Mouse (Mus musculus) megakaryocyte, embryonic 14.5 days (primary cell): ENCODE results near the gene Mcts1. TPM values are rescaled to one million over a fixed set of nuclear protein-coding genes. Genes with fewer than 3 reads are reported as not detected.

ENCODE experiments used
- H3K27me3 ChIP-seq: replicated peaks from 2 replicates; pipeline ENCODE3; 2012; ENCODE audit warnings: inconsistent platforms
- H3K36me3 ChIP-seq: replicated peaks from 2 replicates; pipeline ENCODE3; 2012; ENCODE audit warnings: low read length, inconsistent platforms, mixed read lengths
- H3K4me1 ChIP-seq: 2 replicates; pipeline ENCODE4 v1.6.1; 2012; ENCODE audit warnings: inconsistent platforms
- H3K4me3 ChIP-seq: replicated peaks from 2 replicates; pipeline ENCODE3; 2012; ENCODE audit warnings: moderate library complexity, mild to moderate bottlenecking, inconsistent platforms
- H3K9me3 ChIP-seq: 2 replicates; pipeline ENCODE4 v1.6.1; 2012; ENCODE audit warnings: inconsistent platforms
- FLI1 ChIP-seq: IDR thresholded peaks from 2 replicates; pipeline ENCODE4 v1.6.1; 2012; ENCODE audit warnings: low read length, inconsistent platforms, mixed read lengths
- GATA1 ChIP-seq: IDR thresholded peaks from 3 replicates; pipeline ENCODE4 v1.6.1; 2012; ENCODE audit warnings: mixed read lengths, low read length, inconsistent platforms, borderline replicate concordance
- polyA plus RNA-seq: library from polyadenylated mRNA; stranded (reverse); fragments of >175 nt; gene quantifications from 2 replicates; pipeline ENCODE4 v1.2.3, GENCODE M21; 2012; ENCODE audit warnings: low replicate concordance; ENCODE audit not compliant: insufficient read depth

The Mcts1 gene
- polyA plus RNA-seq, 1 experiment: 0.57 TPM

GRCm38 (mm10) chrX:38653181-38653580, 52.8 kb downstream of the Mcts1 start:
- Histone ChIP-seq H3K4me3 (no peak overlapping the region), H3K4me1 (no peaks in the 10 kb centered on the region), H3K9me3 (peaks cover 16% of the 10 kb centered on the region), H3K27me3 (peaks cover 7% of the 10 kb centered on the region), H3K36me3 (no peaks in the 10 kb centered on the region)
- no peak for TF ChIP-seq FLI1
- no peak for TF ChIP-seq GATA1

- Histone ChIP-seq H3K4me3 (no peak overlapping the region), H3K36me3 (no peaks in the 10 kb centered on the region), H3K27me3 (peaks cover 7% of the 10 kb centered on the region), H3K9me3 (peaks cover 16% of the 10 kb centered on the region), H3K4me1 (no peaks in the 10 kb centered on the region)
- no peak for TF ChIP-seq GATA1
- TF ChIP-seq FLI1: no peak
These were observed 54.3 kb downstream of the Mcts1 start for GRCm38 (mm10) chrX:38654681-38655080.

GRCm38 (mm10) chrX:38656206-38656883, 56.0 kb downstream of the Mcts1 start:
- TF ChIP-seq FLI1 (no peak), GATA1 (no peak)
- peaks cover 7% of the 10 kb centered on the region for H3K27me3 ChIP-seq
- no peak overlapping the region for H3K4me3 ChIP-seq
- no peaks in the 10 kb centered on the region for H3K4me1 ChIP-seq
- no peaks in the 10 kb centered on the region for H3K36me3 ChIP-seq
- peaks cover 16% of the 10 kb centered on the region for H3K9me3 ChIP-seq

Other genes starting within 250 kb of the Mcts1 start
- gene Lamp2, start 144.1 kb upstream of the Mcts1 start, polyA plus RNA-seq: 10.1 and 12.5 TPM in 2 replicates
- 0.89 and 1.9 TPM in 2 replicates for gene Cul4b, start 24.4 kb upstream of the Mcts1 start, polyA plus RNA-seq
- gene C1galt1c1, start 34.5 kb downstream of the Mcts1 start, polyA plus RNA-seq: 0.50 and 1.2 TPM in 2 replicates
- gene 6030498E09Rik, start 172.1 kb downstream of the Mcts1 start, polyA plus RNA-seq: not detected in 2 replicates